In the genomic region with DNA sequence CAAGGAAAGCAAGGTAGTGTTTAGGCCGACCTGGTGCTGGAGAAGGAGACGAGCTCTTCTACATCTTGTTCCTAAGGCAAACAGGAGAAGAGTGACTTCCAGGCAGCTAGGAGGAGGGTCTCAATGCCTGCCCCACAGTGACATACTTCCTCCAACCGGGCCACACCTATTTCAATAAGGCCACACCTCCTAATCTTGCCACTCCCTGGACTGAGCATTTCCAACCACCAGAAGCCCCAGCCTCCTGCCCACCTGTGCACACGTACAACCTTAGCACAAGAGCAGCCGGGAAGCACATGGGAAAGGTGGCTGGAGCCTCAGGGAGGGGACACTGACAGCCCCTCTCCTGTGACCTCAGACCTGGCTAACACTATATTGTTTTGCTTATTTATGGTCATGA, we compare ENCODE assay signal across 28 mouse cellular contexts. TPM values are rescaled to one million over a fixed set of nuclear protein-coding genes. Genes with fewer than 3 reads are reported as not detected.
DNase-seq lines count a peak whose midpoint lies in the region; ATAC-seq and TF ChIP-seq lines count a peak whose summit lies in the region.
"Had no signal": no experiment of that assay in that cellular context is flagged by ENCODE, and none has a peak within 500 bp of the region (broad histone marks: within the 10 kb centered on the region; RNA-seq: fewer than 3 reads in every experiment).

No protein-coding gene starts in this region.

- H3K36me3 ChIP-seq in intestine, embryonic 15.5 days, result no peaks in the 10 kb centered on the region
- H3K36me3 ChIP-seq in intestine, embryonic 16.5 days (ENCODE audit: control insufficient read depth, insufficient read depth, low read length), result no peaks in the 10 kb centered on the region
- peaks cover 24 to 72% of the 10 kb centered on the region in 2 experiments for H3K36me3 ChIP-seq in CH12.LX (replicated peaks in 1 of 2; ENCODE audit: control insufficient read depth in 1 of 2, insufficient read depth in 1 of 2, low read length in 1 of 2)
- peaks cover 69% of the 10 kb centered on the region for H3K36me3 ChIP-seq in liver, embryonic 13.5 days
- 0 out of 2 replicates have a peak, but pooled peaks cover 3% of the 10 kb centered on the region for H3K36me3 ChIP-seq in stomach, embryonic 15.5 days

- no peak overlapping the region for H3K4me3 ChIP-seq in intestine, embryonic 15.5 days (replicated peaks)
- H3K4me3 ChIP-seq in intestine, embryonic 16.5 days (ENCODE audit: low read length), result no peak overlapping the region
- peak overlapping the region in 1 of 3 experiments; percentile 3 for H3K4me3 ChIP-seq in CH12.LX (replicated peaks in 1 of 3; ENCODE audit: low read depth in 2 of 3, low read length in 2 of 3, poor library complexity in 1 of 3)
- no peak overlapping the region for H3K4me3 ChIP-seq in liver, embryonic 13.5 days (replicated peaks)
- H3K4me3 ChIP-seq in stomach, embryonic 15.5 days (replicated peaks), result no peak overlapping the region
- H3K4me3 ChIP-seq: forebrain, embryonic 10.5 days; forebrain, embryonic 13.5 days; gastrocnemius, adult 2 months; heart, embryonic 12.5 days; heart, embryonic 15.5 days; hindbrain, embryonic 10.5 days; hindbrain, embryonic 13.5 days had no signal

- ATAC-seq in intestine, embryonic 15.5 days, result peak; percentile 19; the same call in 1 of the 2 replicates
- ATAC-seq in intestine, embryonic 16.5 days, result no peak
- ATAC-seq in liver, embryonic 13.5 days (ENCODE audit: low read depth), result peak; percentile 34
- ATAC-seq in stomach, embryonic 15.5 days (ENCODE audit: insufficient read depth, low FRiP score, low read depth), result 0 out of 2 replicates have a peak, but pooled peaks have one; percentile 31
- ATAC-seq: activated CD4-positive, CD25-positive, alpha-beta regulatory T cell, adult 4 months; forebrain, embryonic 13.5 days; forebrain, embryonic 16.5 days; hindbrain, embryonic 16.5 days had no signal

- no peak overlapping the region for H3K4me2 ChIP-seq in intestine, embryonic 15.5 days (replicated peaks)
- no peak overlapping the region for H3K4me2 ChIP-seq in intestine, embryonic 16.5 days (ENCODE audit: low read depth, low read length)
- H3K4me2 ChIP-seq in CH12.LX (ENCODE audit: insufficient read depth, low read depth, poor library complexity, severe bottlenecking), result no peak overlapping the region
- H3K4me2 ChIP-seq in liver, embryonic 13.5 days, result no peak overlapping the region
- no peak overlapping the region for H3K4me2 ChIP-seq in stomach, embryonic 15.5 days
- H3K4me2 ChIP-seq: forebrain, embryonic 13.5 days; heart, embryonic 12.5 days; heart, embryonic 15.5 days; hindbrain, embryonic 13.5 days had no signal

- no peak overlapping the region for H3K9ac ChIP-seq in intestine, embryonic 15.5 days
- no peak overlapping the region for H3K9ac ChIP-seq in intestine, embryonic 16.5 days (ENCODE audit: low read depth, low read length)
- peak overlapping the region; percentile 51; the same call in 1 of the 2 replicates for H3K9ac ChIP-seq in CH12.LX (ENCODE audit: insufficient read depth, low read depth)
- H3K9ac ChIP-seq in liver, embryonic 13.5 days, result no peak overlapping the region
- no peak overlapping the region for H3K9ac ChIP-seq in stomach, embryonic 15.5 days
- H3K9ac ChIP-seq: forebrain, embryonic 13.5 days; heart, embryonic 12.5 days; heart, embryonic 15.5 days; hindbrain, embryonic 13.5 days had no signal

- WGBS in intestine, embryonic 15.5 days, result 82% methylated on average over 5 of the region's 5 CpGs
- WGBS in intestine, embryonic 16.5 days, result 75% methylated on average over 5 of the region's 5 CpGs
- 65% methylated on average over 5 of the region's 5 CpGs for WGBS in liver, embryonic 13.5 days (ENCODE audit: insufficient replicate concordance)
- 64% methylated on average over 5 of the region's 5 CpGs for WGBS in stomach, embryonic 15.5 days

- TF ChIP-seq CTCF in CH12.LX (conservative IDR thresholded peaks at IDR 0.05 in 1 of 2, IDR thresholded peaks at IDR 0.05 in 1 of 2; ENCODE audit: low read depth in 2 of 2, low read length in 2 of 2), result no peak

- DNase-seq in CH12.LX (ENCODE audit: extremely low read depth), result peak; percentile 45
- no peak for DNase-seq in liver, embryonic 13.5 days
- DNase-seq in spleen, postnatal 36 days (ENCODE audit: low spot score in 2 of 2), result no peak
- no peak for DNase-seq in lung, adult 18-20 months
- DNase-seq in gastrocnemius, postnatal 14 days, result no peak
- DNase-seq: adrenal gland, adult 8-10 months; adrenal gland, postnatal 25 days; cerebellum, adult 11-12 months; cerebellum, adult 9-10 months; cerebellum, postnatal 14 days; gastrocnemius, adult 2 months; gastrocnemius, postnatal 25 days; heart, adult 18-20 months; heart, postnatal 10 days; heart, postnatal 36 days had no signal

- no peak for TF ChIP-seq POLR2A in CH12.LX (IDR thresholded peaks at IDR 0.05; ENCODE audit: low read depth, low read length)

- peaks cover 10% of the 10 kb centered on the region; the same call in 1 of the 2 replicates for H3K4me1 ChIP-seq in intestine, embryonic 15.5 days (replicated peaks)
- peaks cover 12% of the 10 kb centered on the region for H3K4me1 ChIP-seq in intestine, embryonic 16.5 days (ENCODE audit: control insufficient read depth, insufficient read depth, low read length)
- H3K4me1 ChIP-seq in CH12.LX (ENCODE audit: control insufficient read depth in 1 of 2, insufficient read depth in 2 of 2), result peaks cover 22 to 40% of the 10 kb centered on the region in 2 experiments
- H3K4me1 ChIP-seq in liver, embryonic 13.5 days (replicated peaks), result peaks cover 29% of the 10 kb centered on the region
- H3K4me1 ChIP-seq in stomach, embryonic 15.5 days, result 0 out of 2 replicates have a peak, but pooled peaks cover 5% of the 10 kb centered on the region
- H3K4me1 ChIP-seq: forebrain, embryonic 10.5 days; forebrain, embryonic 13.5 days; hindbrain, embryonic 10.5 days; hindbrain, embryonic 13.5 days had no signal

- TF ChIP-seq EP300 in CH12.LX (IDR thresholded peaks at IDR 0.05; ENCODE audit: low read length), result no peak

- no peaks in the 10 kb centered on the region for H3K9me3 ChIP-seq in intestine, embryonic 15.5 days
- no peaks in the 10 kb centered on the region for H3K9me3 ChIP-seq in intestine, embryonic 16.5 days (ENCODE audit: control insufficient read depth, low read length)
- H3K9me3 ChIP-seq in CH12.LX (replicated peaks; ENCODE audit: low read length), result no peaks in the 10 kb centered on the region
- no peaks in the 10 kb centered on the region for H3K9me3 ChIP-seq in liver, embryonic 13.5 days (replicated peaks)
- no peaks in the 10 kb centered on the region for H3K9me3 ChIP-seq in stomach, embryonic 15.5 days
- H3K9me3 ChIP-seq: forebrain, embryonic 10.5 days; forebrain, embryonic 13.5 days; G1E; heart, embryonic 12.5 days; heart, embryonic 15.5 days; hindbrain, embryonic 10.5 days; hindbrain, embryonic 13.5 days had no signal

- no peak overlapping the region for H3K27ac ChIP-seq in intestine, embryonic 15.5 days
- H3K27ac ChIP-seq in intestine, embryonic 16.5 days (ENCODE audit: low read length), result no peak overlapping the region
- H3K27ac ChIP-seq in CH12.LX (ENCODE audit: insufficient read depth, low read depth), result peak overlapping the region; percentile 100
- no peak overlapping the region for H3K27ac ChIP-seq in liver, embryonic 13.5 days
- no peak overlapping the region for H3K27ac ChIP-seq in stomach, embryonic 15.5 days
- H3K27ac ChIP-seq: forebrain, embryonic 10.5 days; forebrain, embryonic 13.5 days; gastrocnemius, adult 2 months; heart, embryonic 15.5 days; hindbrain, embryonic 10.5 days; hindbrain, embryonic 13.5 days had no signal

- no peak for TF ChIP-seq RAD21 in CH12.LX (IDR thresholded peaks at IDR 0.05; ENCODE audit: low read depth, low read length)

- intact Hi-C loops in gastrocnemius, postnatal 14 days (cut with DNase I; ENCODE audit: low total_unique reads), result no loop called here

- no peaks in the 10 kb centered on the region for H3K27me3 ChIP-seq in intestine, embryonic 15.5 days (replicated peaks)
- H3K27me3 ChIP-seq in intestine, embryonic 16.5 days (replicated peaks; ENCODE audit: control insufficient read depth, insufficient read depth, low read length), result no peaks in the 10 kb centered on the region
- H3K27me3 ChIP-seq in CH12.LX (replicated peaks), result no peaks in the 10 kb centered on the region
- H3K27me3 ChIP-seq in liver, embryonic 13.5 days, result no peaks in the 10 kb centered on the region
- H3K27me3 ChIP-seq in stomach, embryonic 15.5 days (replicated peaks), result no peaks in the 10 kb centered on the region
- H3K27me3 ChIP-seq: forebrain, embryonic 13.5 days; heart, embryonic 12.5 days; heart, embryonic 15.5 days; hindbrain, embryonic 13.5 days had no signal

- dilution Hi-C loops in CH12.LX (cut with MboI; ENCODE audit: extremely low pct_ligation_motif_present, extremely low pct_unique_long_range_greater_than_20kb, low sequenced_read_pairs), result no loop called here

- in situ Hi-C loops in CH12.LX (cut with MboI; ENCODE audit: low pct_ligation_motif_present, low pct_unique_long_range_greater_than_20kb, low sequenced_read_pairs), result no loop called here

- H3K79me2 ChIP-seq in CH12.LX (replicated peaks; ENCODE audit: control insufficient read depth, extremely low read depth, insufficient read depth, poor library complexity, severe bottlenecking), result no peaks in the 10 kb centered on the region

RNA-seq across cellular contexts. Expression of gene Casp6, which starts 9.2 kb away (rescaled TPM):
- polyA plus RNA-seq in intestine, embryonic 15.5 days (2015; fragmentation: Nextera tagmentation; extraction: Ambion mirVana), result 142 and 147 TPM in 2 replicates
- 179 and 183 TPM in 2 replicates for polyA plus RNA-seq in intestine, embryonic 16.5 days (2015; fragmentation: Nextera tagmentation; extraction: Ambion mirVana)
- 6.0 and 10.5 TPM in 2 replicates for total RNA-seq in CH12.LX (2012; rRNA removed)
- 14.4 and 15.3 TPM in 2 replicates for total RNA-seq in CH12.LX (2014; rRNA removed)
- polyA plus RNA-seq in CH12.LX (2012; ENCODE audit: insufficient read length, low read depth), result 26.2 and 31.7 TPM in 2 replicates
- 38.4 and 43.5 TPM in 2 replicates for polyA plus RNA-seq in liver, embryonic 13.5 days (2015; fragmentation: Nextera tagmentation; extraction: Ambion mirVana)
- 105 and 115 TPM in 2 replicates for polyA plus RNA-seq in stomach, embryonic 15.5 days (2015; fragmentation: Nextera tagmentation; extraction: Ambion mirVana)
- total RNA-seq in gastrocnemius, postnatal 14 days (2021), result 1 to 10 TPM; 5.2 to 5.7 TPM

RNA-seq across cellular contexts. Expression of gene Pla2g12a, which starts 13.6 kb away (rescaled TPM):
- 68.9 and 69.1 TPM in 2 replicates for polyA plus RNA-seq in intestine, embryonic 15.5 days (2015; fragmentation: Nextera tagmentation; extraction: Ambion mirVana)
- 47.5 and 62.4 TPM in 2 replicates for polyA plus RNA-seq in intestine, embryonic 16.5 days (2015; fragmentation: Nextera tagmentation; extraction: Ambion mirVana)
- 38.4 and 50.2 TPM in 2 replicates for total RNA-seq in CH12.LX (2012; rRNA removed)
- 78.3 and 81.6 TPM in 2 replicates for total RNA-seq in CH12.LX (2014; rRNA removed)
- polyA plus RNA-seq in CH12.LX (2012; ENCODE audit: insufficient read length, low read depth), result 58.6 and 62.1 TPM in 2 replicates
- polyA plus RNA-seq in liver, embryonic 13.5 days (2015; fragmentation: Nextera tagmentation; extraction: Ambion mirVana), result 88.8 and 96.7 TPM in 2 replicates
- 72.0 and 74.6 TPM in 2 replicates for polyA plus RNA-seq in stomach, embryonic 15.5 days (2015; fragmentation: Nextera tagmentation; extraction: Ambion mirVana)
- 10 to 100 TPM; 28.2 to 39.8 TPM for total RNA-seq in gastrocnemius, postnatal 14 days (2021)

RNA-seq across cellular contexts. Expression of gene Cfi, which starts 56.3 kb away (rescaled TPM):
- 57.2 and 57.9 TPM in 2 replicates for polyA plus RNA-seq in intestine, embryonic 15.5 days (2015; fragmentation: Nextera tagmentation; extraction: Ambion mirVana)
- polyA plus RNA-seq in intestine, embryonic 16.5 days (2015; fragmentation: Nextera tagmentation; extraction: Ambion mirVana), result 77.7 and 82.8 TPM in 2 replicates
- 0.04 TPM in 1 of 2 replicates, not detected in the other for total RNA-seq in CH12.LX (2012; rRNA removed)
- not detected in 2 replicates for total RNA-seq in CH12.LX (2014; rRNA removed)
- polyA plus RNA-seq in CH12.LX (2012; ENCODE audit: insufficient read length, low read depth), result 0.14 TPM in 1 of 2 replicates, not detected in the other
- 112 and 141 TPM in 2 replicates for polyA plus RNA-seq in liver, embryonic 13.5 days (2015; fragmentation: Nextera tagmentation; extraction: Ambion mirVana)
- polyA plus RNA-seq in stomach, embryonic 15.5 days (2015; fragmentation: Nextera tagmentation; extraction: Ambion mirVana), result 72.4 and 76.5 TPM in 2 replicates
- total RNA-seq in gastrocnemius, postnatal 14 days (2021), result not detected
- total RNA-seq: adrenal gland, adult 8-10 months; adrenal gland, postnatal 25 days; G1E; gastrocnemius, adult 2 months; gastrocnemius, postnatal 25 days had no signal
- polyA plus RNA-seq: activated CD4-positive, CD25-positive, alpha-beta regulatory T cell, adult 4 months; G1E had no signal

Comparison
In these comparisons a context has a peak if more than half of its experiments do, and no peak if none do; other contexts are left out.
1. RNA of gene Cfi, which starts 56.3 kb away (polyA plus RNA-seq): 112 to 141 TPM in liver, embryonic 13.5 days, 77.7 to 82.8 TPM in intestine, embryonic 16.5 days, 72.4 to 76.5 TPM in stomach, embryonic 15.5 days and 57.2 to 57.9 TPM in intestine, embryonic 15.5 days; 0.14 TPM in CH12.LX; every median in the first group is over 10 times any median in the second.